In the genomic region with DNA sequence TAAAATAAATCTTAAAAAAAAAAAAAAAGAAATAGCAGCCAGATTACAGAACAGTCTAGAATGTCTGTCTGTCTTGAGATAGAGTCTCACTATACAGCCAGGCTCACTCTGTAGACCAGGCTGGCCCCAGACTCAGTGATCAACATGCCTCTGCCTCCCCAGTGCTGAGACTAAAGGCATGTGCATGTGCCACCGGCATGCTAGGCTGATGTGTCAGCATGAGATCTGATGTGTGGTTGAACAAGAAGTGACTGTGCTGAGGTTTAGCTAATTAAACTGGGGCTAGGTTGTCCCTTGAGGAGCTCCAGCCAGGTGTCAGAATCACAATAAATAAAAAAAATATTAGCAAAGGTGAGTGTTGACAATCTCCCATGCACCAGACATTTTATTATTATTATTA, we compare ENCODE assay signal across 14 mouse cellular contexts. TPM values are rescaled to one million over a fixed set of nuclear protein-coding genes. Genes with fewer than 3 reads are reported as not detected.
DNase-seq lines count a peak whose midpoint lies in the region; ATAC-seq lines count a peak whose summit lies in the region.
"Had no signal": no experiment of that assay in that cellular context is flagged by ENCODE, and none has a peak within 500 bp of the region (broad histone marks: within the 10 kb centered on the region; RNA-seq: fewer than 3 reads in every experiment).

No protein-coding gene starts in this region.

- H3K27ac ChIP-seq in heart, embryonic 15.5 days = no peak overlapping the region
- H3K27ac ChIP-seq in neural tube, embryonic 13.5 days (replicated peaks) = no peak overlapping the region
- H3K27ac ChIP-seq in liver, embryonic 15.5 days (replicated peaks) = no peak overlapping the region

- peaks cover 14% of the 10 kb centered on the region for H3K4me1 ChIP-seq in heart, embryonic 15.5 days (replicated peaks)
- H3K4me1 ChIP-seq in neural tube, embryonic 13.5 days (replicated peaks) = peaks cover 12% of the 10 kb centered on the region
- peaks cover 15% of the 10 kb centered on the region for H3K4me1 ChIP-seq in liver, embryonic 15.5 days (replicated peaks)

- H3K9me3 ChIP-seq in heart, embryonic 15.5 days (replicated peaks) = no peaks in the 10 kb centered on the region
- H3K9me3 ChIP-seq in neural tube, embryonic 13.5 days = no peaks in the 10 kb centered on the region
- no peaks in the 10 kb centered on the region for H3K9me3 ChIP-seq in liver, embryonic 15.5 days (replicated peaks)
- H3K9me3 ChIP-seq: hindbrain, embryonic 15.5 days; limb, embryonic 15.5 days; midbrain, embryonic 12.5 days had no signal

- no peaks in the 10 kb centered on the region for H3K27me3 ChIP-seq in heart, embryonic 15.5 days
- no peaks in the 10 kb centered on the region for H3K27me3 ChIP-seq in neural tube, embryonic 13.5 days
- no peaks in the 10 kb centered on the region; the same call in 1 of the 2 replicates for H3K27me3 ChIP-seq in liver, embryonic 15.5 days
- H3K27me3 ChIP-seq: hindbrain, embryonic 15.5 days; limb, embryonic 15.5 days had no signal

- no peak overlapping the region for H3K4me3 ChIP-seq in heart, embryonic 15.5 days
- H3K4me3 ChIP-seq in neural tube, embryonic 13.5 days = no peak overlapping the region
- no peak overlapping the region for H3K4me3 ChIP-seq in liver, embryonic 15.5 days (replicated peaks)

- no peak overlapping the region for H3K9ac ChIP-seq in heart, embryonic 15.5 days
- H3K9ac ChIP-seq in neural tube, embryonic 13.5 days = no peak overlapping the region; the same call in 1 of the 2 replicates
- no peak overlapping the region for H3K9ac ChIP-seq in liver, embryonic 15.5 days
- H3K9ac ChIP-seq: limb, embryonic 15.5 days; midbrain, embryonic 12.5 days had no signal

- H3K36me3 ChIP-seq in heart, embryonic 15.5 days = no peaks in the 10 kb centered on the region
- H3K36me3 ChIP-seq in neural tube, embryonic 13.5 days = 0 out of 2 replicates have a peak, but pooled peaks cover 4% of the 10 kb centered on the region
- 0 out of 2 replicates have a peak, but pooled peaks cover 4% of the 10 kb centered on the region for H3K36me3 ChIP-seq in liver, embryonic 15.5 days (replicated peaks)
- H3K36me3 ChIP-seq: hindbrain, embryonic 15.5 days had no signal

- ATAC-seq in heart, embryonic 15.5 days (replicated peaks; ENCODE audit: insufficient number of reproducible peaks, insufficient read depth, low FRiP score, low read depth) = no peak
- ATAC-seq in neural tube, embryonic 13.5 days (ENCODE audit: low read depth) = no peak
- ATAC-seq in liver, embryonic 15.5 days (ENCODE audit: insufficient read depth) = no peak

- DNase-seq in heart, adult 9 months (ENCODE audit: low spot score in 2 of 2) = no peak
- DNase-seq in neural tube, embryonic 10.5 days (ENCODE audit: extremely low spot score, low spot score) = no peak
- no peak for DNase-seq in adrenal gland, adult (ENCODE audit: inconsistent age in 2 of 2, low spot score in 1 of 2)
- DNase-seq in spleen, adult 12 weeks (ENCODE audit: low spot score) = no peak
- DNase-seq: adrenal gland, adult 2 months; gastrocnemius, postnatal 14 days; lung, postnatal 14 days; retina, postnatal 1 day had no signal

- whole genome bisulfite sequencing in heart, embryonic 15.5 days = 70% methylated on average over 1 of the region's 1 CpGs
- 74% methylated on average over 1 of the region's 1 CpGs for WGBS in neural tube, embryonic 13.5 days
- WGBS in liver, embryonic 15.5 days (ENCODE audit: insufficient replicate concordance) = 42% methylated on average over 1 of the region's 1 CpGs

- H3K4me2 ChIP-seq in heart, embryonic 15.5 days = peak overlapping the region; percentile 67; the same call in 1 of the 2 replicates
- peak overlapping the region; percentile 55; the same call in 1 of the 2 replicates for H3K4me2 ChIP-seq in neural tube, embryonic 13.5 days
- H3K4me2 ChIP-seq in liver, embryonic 15.5 days = peak overlapping the region; percentile 80

RNA-seq across cellular contexts. Expression of gene Trpv4, which starts 8.4 kb away (rescaled TPM):
- polyA plus RNA-seq in heart, embryonic 15.5 days (2015; fragmentation: Nextera tagmentation; extraction: Ambion mirVana) = 1.00 and 2.4 TPM in 2 replicates
- 0.81 and 1.5 TPM in 2 replicates for polyA plus RNA-seq in neural tube, embryonic 13.5 days (2015; fragmentation: Nextera tagmentation; extraction: Ambion mirVana)
- polyA plus RNA-seq in liver, embryonic 15.5 days (2015; fragmentation: Nextera tagmentation; extraction: Ambion mirVana) = 0.24 and 0.33 TPM in 2 replicates

RNA-seq across cellular contexts. Expression of gene Gltp, which starts 24.1 kb away (rescaled TPM):
- 45.9 and 70.4 TPM in 2 replicates for polyA plus RNA-seq in heart, embryonic 15.5 days (2015; fragmentation: Nextera tagmentation; extraction: Ambion mirVana)
- polyA plus RNA-seq in neural tube, embryonic 13.5 days (2015; fragmentation: Nextera tagmentation; extraction: Ambion mirVana) = 41.4 and 48.5 TPM in 2 replicates
- polyA plus RNA-seq in liver, embryonic 15.5 days (2015; fragmentation: Nextera tagmentation; extraction: Ambion mirVana) = 36.2 and 36.8 TPM in 2 replicates

RNA-seq across cellular contexts. Expression of gene Tchp, which starts 40.9 kb away (rescaled TPM):
- 8.6 TPM in 2 replicates for polyA plus RNA-seq in heart, embryonic 15.5 days (2015; fragmentation: Nextera tagmentation; extraction: Ambion mirVana)
- polyA plus RNA-seq in neural tube, embryonic 13.5 days (2015; fragmentation: Nextera tagmentation; extraction: Ambion mirVana) = 18.3 and 19.0 TPM in 2 replicates
- 2.9 and 3.2 TPM in 2 replicates for polyA plus RNA-seq in liver, embryonic 15.5 days (2015; fragmentation: Nextera tagmentation; extraction: Ambion mirVana)
